Mouse (Mus musculus): Measurements from ENCODE around the gene Ank3.

GRCm38 (mm10) chr10:70013931-70014330, 615.4 kb downstream of the Ank3 start:
- TF ChIP-seq CTCF (IDR thresholded peaks at IDR 0.05; ENCODE audit: low read depth, low read length) (no peak), POLR2A (IDR thresholded peaks at IDR 0.05; ENCODE audit: extremely low read depth, insufficient read depth, low read length) (no peak)

Data from liver, adult 2 months (tissue).